Mouse (Mus musculus) neutrophil, adult 59 days (primary cell): ENCODE data around the gene Lce3b. TPM values are rescaled to one million over a fixed set of nuclear protein-coding genes. Genes with fewer than 3 reads are reported as not detected.

Experiments
- total RNA-seq, 2 experiments: library from RNA; stranded (reverse); gene quantifications; 1 replicate in 1 of 2; 2 replicates in 1 of 2; pipeline ENCODE4 v1.2.4; 2023

Gene Lce3b
- total RNA-seq = not detected

GRCm38 (mm10) chr3:92932679-92933078, at the start of gene Lce3b:
Lce3b (plus strand) TSS chr3:92932979.

GRCm38 (mm10) chr3:92926130-92926529, 6.6 kb upstream of the Lce3b start, which contains the start of gene Lce3a:
Lce3a (minus strand) TSS chr3:92926230.

DNA sequence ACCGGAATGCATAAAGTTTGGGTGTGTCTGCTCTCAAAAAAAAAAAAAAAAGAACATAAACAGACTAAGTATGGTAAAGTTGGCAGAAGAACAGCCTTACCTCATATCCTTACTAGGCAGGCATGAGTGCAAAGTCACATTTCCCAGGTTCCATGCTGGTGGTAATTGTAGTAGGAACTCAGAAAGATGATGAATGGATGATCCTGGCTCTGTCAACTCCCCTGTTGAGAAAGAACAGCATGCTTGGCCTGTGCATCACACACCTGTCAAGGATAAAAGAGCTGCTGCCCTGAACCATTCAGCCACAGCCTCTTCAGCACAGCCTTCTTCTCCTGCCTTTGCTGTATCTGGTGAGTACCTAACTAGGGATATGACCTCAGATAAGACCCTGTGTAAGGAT, 11.4 kb downstream of the Lce3b start, which contains the start of gene Lce3c:
TSS of gene Lce3c (plus strand) at position 301 of the 400 bp plus-strand sequence.

DNA sequence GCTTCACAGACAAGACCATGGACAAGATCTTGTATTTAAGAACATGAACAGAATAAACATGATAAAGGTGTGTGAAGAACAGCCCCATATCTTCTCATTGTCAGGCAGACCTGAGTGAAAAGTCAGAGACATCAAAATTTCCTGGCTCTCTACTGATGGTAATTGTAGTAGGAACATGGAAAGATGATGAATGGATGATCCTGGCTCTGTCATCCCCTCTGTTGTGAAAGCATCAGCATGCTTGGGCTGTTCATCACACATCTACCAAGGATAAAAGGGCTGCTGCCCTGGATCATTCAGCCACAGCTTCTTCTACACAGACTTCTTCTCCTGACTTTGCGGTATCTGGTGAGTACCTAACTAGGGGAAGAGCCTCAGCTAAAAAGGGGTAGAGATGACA, 24.3 kb downstream of the Lce3b start, which contains the start of gene Lce3d:
TSS of gene Lce3d (plus strand) at position 301 of the 400 bp plus-strand sequence.

GRCm38 (mm10) chr3:92966761-92967160, 34.0 kb downstream of the Lce3b start, which contains the start of gene Lce3e:
Lce3e (plus strand) TSS chr3:92967061.

Other genes with a start within 250 kb of the Lce3b start
- not detected for gene Lce1d, start 245.8 kb upstream of the Lce3b start, total RNA-seq
- not detected for gene Lce1e, start 223.9 kb upstream of the Lce3b start, total RNA-seq
- not detected for gene Lce1f, start 212.6 kb upstream of the Lce3b start, total RNA-seq
- not detected for gene Gm38119, start 193.9 kb upstream of the Lce3b start, total RNA-seq
- not detected for gene Lce1g, start 180.6 kb upstream of the Lce3b start, total RNA-seq
- not detected for gene Lce1h, start 167.9 kb upstream of the Lce3b start, total RNA-seq
- not detected for gene Lce1i, start 154.1 kb upstream of the Lce3b start, total RNA-seq
- not detected for gene Lce1j, start 142.5 kb upstream of the Lce3b start, total RNA-seq
- gene Lce1k, start 125.1 kb upstream of the Lce3b start, total RNA-seq = not detected
- gene Kprp, start 105.7 kb upstream of the Lce3b start, total RNA-seq = not detected
- not detected for gene Lce1l, start 81.7 kb upstream of the Lce3b start, total RNA-seq
- gene 2310050C09Rik, start 62.8 kb upstream of the Lce3b start, total RNA-seq = not detected
- not detected for gene Lce3a, start 6.7 kb upstream of the Lce3b start, total RNA-seq
- not detected for gene Lce3c, start 11.5 kb downstream of the Lce3b start, total RNA-seq
- not detected for gene Lce3d, start 24.4 kb downstream of the Lce3b start, total RNA-seq
- gene Lce3e, start 34.1 kb downstream of the Lce3b start, total RNA-seq = not detected
- gene Lce3f, start 59.2 kb downstream of the Lce3b start, total RNA-seq = not detected
- not detected for gene Crct1, start 82.7 kb downstream of the Lce3b start, total RNA-seq
- not detected for gene Lce1m, start 86.1 kb downstream of the Lce3b start, total RNA-seq
- not detected for gene Gm4858, start 135.8 kb downstream of the Lce3b start, total RNA-seq
- not detected for gene Crnn, start 211.8 kb downstream of the Lce3b start, total RNA-seq